8 mouse cellular contexts compared by ENCODE assay signal in the genomic region with DNA sequence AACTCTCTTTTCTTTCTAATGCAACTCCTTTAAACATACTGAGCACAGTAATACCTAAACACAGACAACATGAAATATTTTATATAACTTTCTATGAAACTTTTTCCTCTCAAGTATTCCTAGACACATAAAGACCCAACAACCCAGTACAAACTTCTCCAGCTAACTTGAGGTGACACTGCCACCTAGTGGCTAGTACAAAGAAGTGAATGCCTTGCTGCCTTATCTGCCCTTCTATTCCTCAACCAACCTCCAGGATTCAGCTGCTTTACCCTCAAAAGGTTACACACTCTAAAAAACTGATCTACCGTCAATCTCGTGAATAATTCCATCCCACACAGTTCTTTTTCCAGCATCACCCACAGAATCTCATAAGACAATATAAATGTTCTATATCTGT. TPM values are rescaled to one million over a fixed set of nuclear protein-coding genes. Genes with fewer than 3 reads are reported as not detected.
DNase-seq lines count a peak whose midpoint lies in the region; ATAC-seq lines count a peak whose summit lies in the region.

No protein-coding gene starts in this region.

- H3K9me3 ChIP-seq in heart, embryonic 10.5 days, result no peaks in the 10 kb centered on the region
- no peaks in the 10 kb centered on the region for H3K9me3 ChIP-seq in lung, embryonic 16.5 days (ENCODE audit: control insufficient read depth, low read length)

- 41% methylated on average over 2 of the region's 2 CpGs for WGBS in heart, embryonic 10.5 days
- 27% methylated on average over 2 of the region's 2 CpGs for WGBS in lung, embryonic 16.5 days

- no peaks in the 10 kb centered on the region for H3K4me1 ChIP-seq in heart, embryonic 10.5 days
- peaks cover 9% of the 10 kb centered on the region; the same call in 1 of the 2 replicates for H3K4me1 ChIP-seq in lung, embryonic 16.5 days (replicated peaks; ENCODE audit: control insufficient read depth, insufficient read depth, low read length)

- no peaks in the 10 kb centered on the region for H3K36me3 ChIP-seq in heart, embryonic 10.5 days
- no peaks in the 10 kb centered on the region for H3K36me3 ChIP-seq in lung, embryonic 16.5 days (ENCODE audit: control insufficient read depth, insufficient read depth, low read length)
- H3K36me3 ChIP-seq in splenic B cell, adult 2 months (ENCODE audit: control insufficient read depth, insufficient read depth, low read length, poor library complexity, severe bottlenecking), result no peaks in the 10 kb centered on the region

- no peak overlapping the region for H3K4me3 ChIP-seq in heart, embryonic 10.5 days
- H3K4me3 ChIP-seq in lung, embryonic 16.5 days (ENCODE audit: low read length), result no peak overlapping the region

- ATAC-seq in CD4-positive, CD25-positive, alpha-beta regulatory T cell, adult 4 months, result peak; percentile 65
- peak; percentile 60; the same call in 1 of the 2 replicates for ATAC-seq in lung, embryonic 16.5 days (ENCODE audit: low read depth)

- H3K4me2 ChIP-seq in lung, embryonic 16.5 days (ENCODE audit: low read depth, low read length), result no peak overlapping the region

- intact Hi-C loops in heart, postnatal 36 days (cut with DNase I), result loop anchor here (1.0 to 2.0 kb wide), 2 partner anchors 81 to 85 kb away; no protein-coding TSS in a partner anchor

- DNase-seq in heart, adult 8-10 months (ENCODE audit: low spot score), result peak; percentile 50
- DNase-seq in heart, embryonic 10.5 days (ENCODE audit: low spot score), result no peak
- DNase-seq in c-Kit-negative CD71-positive TER-119-positive erythroid progenitor cells, embryonic 14.5 days (ENCODE audit: low read depth, low spot score), result peak; percentile 40
- DNase-seq in heart, postnatal 36 days, result peak; percentile 16 to 28
- DNase-seq in splenic B cell, adult 2 months (ENCODE audit: low read depth, low spot score), result peak; percentile 82
- DNase-seq in urinary bladder, postnatal 36 days (ENCODE audit: low spot score in 2 of 2), result no peak

- no peak overlapping the region for H3K9ac ChIP-seq in lung, embryonic 16.5 days (ENCODE audit: low read length)

- no peak overlapping the region for H3K27ac ChIP-seq in heart, embryonic 10.5 days
- no peak overlapping the region for H3K27ac ChIP-seq in lung, embryonic 16.5 days (ENCODE audit: low read length)

- no peaks in the 10 kb centered on the region for H3K27me3 ChIP-seq in heart, embryonic 10.5 days (ENCODE audit: insufficient read depth, poor library complexity, severe bottlenecking)
- no peaks in the 10 kb centered on the region for H3K27me3 ChIP-seq in lung, embryonic 16.5 days (ENCODE audit: control insufficient read depth, insufficient read depth, low read depth, low read length)
- H3K27me3 ChIP-seq in splenic B cell, adult 2 months (ENCODE audit: control insufficient read depth, insufficient read depth, low read length, poor library complexity, severe bottlenecking), result no peaks in the 10 kb centered on the region

RNA-seq across cellular contexts. Expression of a gene that starts 16.4 kb away (rescaled TPM):
- total RNA-seq in heart, adult 8-10 months (2022), result 100 to 1,000 TPM; 111 to 141 (median 137) TPM
- polyA plus RNA-seq in heart, embryonic 10.5 days (2016; fragmentation: Nextera tagmentation; extraction: Ambion mirVana), result 29.4 and 38.8 TPM in 2 replicates
- 10 to 100 TPM; 15.0 to 26.6 TPM for polyA plus RNA-seq in CD4-positive, CD25-positive, alpha-beta regulatory T cell, adult 4 months (2017; shearing (Covaris generic))
- total RNA-seq in heart, postnatal 36 days (2021), result 100 to 1,000 TPM; 120 to 125 TPM
- polyA plus RNA-seq in lung, embryonic 16.5 days (2015; fragmentation: Nextera tagmentation; extraction: Ambion mirVana), result 39.3 and 40.9 TPM in 2 replicates

Comparison
In these comparisons a context has a peak if more than half of its experiments do, and no peak if none do; other contexts are left out.
1. DNase-seq: peak in heart, adult 8-10 months (single experiment), c-Kit-negative CD71-positive TER-119-positive erythroid progenitor cells, embryonic 14.5 days (single experiment), heart, postnatal 36 days (2 of 2) and splenic B cell, adult 2 months (single experiment); none in heart, embryonic 10.5 days (single experiment) and urinary bladder, postnatal 36 days (0 of 2).